Mouse (Mus musculus): ENCODE measurements around the gene Nck2.

DNA sequence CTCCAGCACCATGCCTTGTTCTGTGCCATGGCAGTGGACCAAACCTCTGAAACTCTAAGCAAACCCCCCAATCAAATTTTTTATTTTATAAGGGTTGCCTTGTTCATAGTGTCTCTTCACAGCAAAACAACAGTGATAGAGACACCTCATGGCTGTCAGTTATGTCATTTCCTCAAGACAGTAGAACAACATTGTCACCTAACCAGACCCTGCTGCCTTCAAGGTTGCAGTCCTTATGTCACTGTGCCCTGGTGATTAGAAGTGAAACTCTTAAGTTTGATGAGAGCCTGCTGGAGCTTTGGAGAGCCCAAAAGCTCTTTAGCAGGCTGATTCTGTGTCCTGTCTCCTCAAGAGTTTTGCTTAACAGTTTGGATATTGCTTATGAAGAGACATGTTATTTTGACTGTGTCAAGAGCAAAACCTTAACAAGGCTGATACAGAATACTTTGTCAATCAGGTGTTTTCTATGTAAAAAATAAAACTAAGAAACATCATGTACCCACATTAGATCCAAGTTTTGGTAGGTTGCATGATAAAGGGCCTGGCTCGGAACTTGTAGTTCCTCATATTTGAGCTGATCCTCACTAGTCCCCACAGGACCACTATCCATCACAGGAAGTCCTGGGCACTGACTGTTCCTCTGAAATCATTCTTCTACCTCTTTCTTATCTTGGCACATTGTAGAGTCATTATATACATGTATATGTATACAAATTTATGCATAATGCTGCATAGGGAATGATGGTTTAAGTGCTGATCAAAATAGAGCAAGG is 76.0 kb downstream of the Nck2 start:
- TF ChIP-seq CTCF (IDR thresholded peaks at IDR 0.05; ENCODE audit: borderline replicate concordance, extremely low read depth, insufficient read depth, insufficient read length) = no peak
- TF ChIP-seq POLR2A (IDR thresholded peaks at IDR 0.05; ENCODE audit: borderline replicate concordance, extremely low read depth, insufficient read depth, insufficient read length, poor library complexity, severe bottlenecking) = no peak
